Mouse (Mus musculus) hindbrain, embryonic 14.5 days (tissue): Measurements from ENCODE around the gene Golgb1. TPM values are rescaled to one million over a fixed set of nuclear protein-coding genes. Genes with fewer than 3 reads are reported as not detected.

Experiments
- ATAC-seq: fragments of 200-750 bp; cut with Nextera tagmentation; 2 replicates; pipeline ENCODE4 v1.8.0; 2017; ENCODE audit warnings: moderate number of reproducible peaks, mild to moderate bottlenecking, moderate TSS enrichment, moderate library complexity; ENCODE audit not compliant: low FRiP score
- DNase-seq: peaks from one replicate; pipeline ENCODE4 v3.0.0-alpha.2; 2015; ENCODE audit warnings: low spot score
- H3K27ac ChIP-seq: fragments of 300-500 bp; sonication (generic); 2 replicates; pipeline ENCODE4 v1.5.1; 2014; ENCODE audit warnings: mild to moderate bottlenecking, moderate library complexity
- H3K27me3 ChIP-seq: fragments of 300-500 bp; sonication (generic); 2 replicates; pipeline ENCODE4 v1.6.1; 2014; ENCODE audit warnings: mild to moderate bottlenecking, low read length, mixed read lengths; ENCODE audit not compliant: control insufficient read depth, insufficient read depth
- H3K36me3 ChIP-seq: fragments of 300-500 bp; sonication (generic); replicated peaks from 2 replicates; pipeline ENCODE4 v1.6.1; 2014; ENCODE audit not compliant: control insufficient read depth, insufficient read depth
- H3K4me1 ChIP-seq: fragments of 300-500 bp; sonication (generic); replicated peaks from 2 replicates; pipeline ENCODE4 v1.6.1; 2014; ENCODE audit warnings: antibody characterized with exemption, low read length, mixed read lengths; ENCODE audit not compliant: control insufficient read depth, insufficient read depth
- H3K4me2 ChIP-seq: fragments of 300-500 bp; sonication (generic); replicated peaks from 2 replicates; pipeline ENCODE4 v1.6.1; 2014; ENCODE audit warnings: mild to moderate bottlenecking, moderate library complexity
- H3K4me3 ChIP-seq: fragments of 300-500 bp; sonication (generic); replicated peaks from 2 replicates; pipeline ENCODE4 v1.5.1; 2014; ENCODE audit warnings: mild to moderate bottlenecking, low read length
- H3K9ac ChIP-seq: fragments of 300-500 bp; sonication (generic); 2 replicates; pipeline ENCODE4 v1.6.1; 2014
- H3K9me3 ChIP-seq: fragments of 300-500 bp; sonication (generic); 2 replicates; pipeline ENCODE4 v1.6.1; 2016; ENCODE audit warnings: low read length; ENCODE audit not compliant: control insufficient read depth
- WGBS: fragments of 180-500 bp; shearing (Covaris S2); extraction: QIAGEN DNeasy Blood & Tissue Kit; methylation state at CpG from one replicate; pipeline ENCODE4 v1.1.7; 2014; 5-methylcytosine and 5-hydroxymethylcytosine counted together
- polyA plus RNA-seq: library from polyadenylated mRNA; unstranded; fragments of >200 nt; fragmentation: Nextera tagmentation; extraction: Ambion mirVana; gene quantifications from 2 replicates; pipeline ENCODE4 v1.2.1, GENCODE M21; 2014

The Golgb1 gene
- polyA plus RNA-seq, 1 experiment from 2014 or later = 86.1 TPM

DNA sequence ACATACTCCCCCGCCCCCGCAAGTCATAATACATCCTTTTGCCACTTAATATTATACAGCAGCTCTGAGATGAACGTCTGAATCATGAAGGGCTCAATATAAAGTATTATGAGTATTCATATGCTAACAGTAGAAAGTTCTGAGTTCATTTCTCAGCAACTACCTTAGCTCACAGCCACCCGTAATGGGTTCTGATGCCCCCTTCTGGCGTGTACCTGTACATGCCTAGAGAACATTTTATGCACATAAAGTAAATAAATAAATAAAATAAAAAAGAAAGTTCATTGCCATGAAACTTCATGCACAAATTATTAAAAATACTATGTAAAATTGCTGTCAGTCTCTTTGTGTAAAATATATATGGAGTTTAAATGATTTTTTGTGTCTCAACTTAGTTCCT is 2.4 kb downstream of the Golgb1 start:
- H3K4me1 ChIP-seq = peaks cover 13% of the 10 kb centered on the region
- ATAC-seq (no peak), DNase-seq (no peak)
- no peak overlapping the region for H3K27ac ChIP-seq
- H3K9ac ChIP-seq = no peak overlapping the region
- no peaks in the 10 kb centered on the region for H3K27me3 ChIP-seq
- 76% methylated on average over 5 of the region's 5 CpGs for WGBS
- H3K4me3 ChIP-seq = no peak overlapping the region
- H3K9me3 ChIP-seq = no peaks in the 10 kb centered on the region
- peaks cover 9% of the 10 kb centered on the region for H3K36me3 ChIP-seq
- H3K4me2 ChIP-seq = no peak overlapping the region

DNA sequence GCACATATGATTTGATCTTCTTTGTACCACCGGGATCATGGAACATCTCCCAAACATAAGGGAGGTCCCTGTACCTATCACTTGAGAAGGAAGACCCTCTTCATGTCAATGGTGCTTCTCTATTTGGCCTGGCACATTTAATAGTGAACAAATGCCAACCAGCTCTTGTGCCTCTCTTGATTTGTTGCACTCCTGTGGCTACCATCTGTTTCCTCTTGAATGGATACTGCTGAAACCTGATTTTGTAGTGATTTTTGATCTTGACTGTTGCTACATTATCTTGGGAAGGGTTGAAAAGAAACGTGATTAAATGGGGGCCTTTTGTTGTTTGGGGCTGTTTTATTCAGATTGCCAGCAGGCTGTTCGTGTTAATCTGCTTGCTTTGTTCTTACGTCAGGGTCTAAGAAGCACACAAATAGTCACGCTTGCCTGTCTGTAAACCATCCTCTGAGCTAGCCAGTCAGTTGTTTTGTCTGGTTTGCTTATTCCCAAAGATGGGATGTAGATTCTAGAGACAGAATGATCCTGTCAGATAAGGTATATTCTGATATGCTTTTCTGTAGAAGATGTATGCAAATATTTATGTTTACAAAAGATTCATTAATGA is 7.9 kb downstream of the Golgb1 start:
- H3K27me3 ChIP-seq = no peaks in the 10 kb centered on the region
- ATAC-seq (peak; percentile 43; the same call in 1 of the 2 replicates), DNase-seq (no peak)
- 31% methylated on average over 5 of the region's 5 CpGs for WGBS
- no peak overlapping the region for H3K9ac ChIP-seq
- no peaks in the 10 kb centered on the region for H3K4me1 ChIP-seq
- no peaks in the 10 kb centered on the region for H3K9me3 ChIP-seq
- H3K4me2 ChIP-seq = no peak overlapping the region
- H3K27ac ChIP-seq = peak overlapping the region; percentile 8; the same call in 1 of the 2 replicates
- no peak overlapping the region for H3K4me3 ChIP-seq
- H3K36me3 ChIP-seq = peaks cover 14% of the 10 kb centered on the region

DNA sequence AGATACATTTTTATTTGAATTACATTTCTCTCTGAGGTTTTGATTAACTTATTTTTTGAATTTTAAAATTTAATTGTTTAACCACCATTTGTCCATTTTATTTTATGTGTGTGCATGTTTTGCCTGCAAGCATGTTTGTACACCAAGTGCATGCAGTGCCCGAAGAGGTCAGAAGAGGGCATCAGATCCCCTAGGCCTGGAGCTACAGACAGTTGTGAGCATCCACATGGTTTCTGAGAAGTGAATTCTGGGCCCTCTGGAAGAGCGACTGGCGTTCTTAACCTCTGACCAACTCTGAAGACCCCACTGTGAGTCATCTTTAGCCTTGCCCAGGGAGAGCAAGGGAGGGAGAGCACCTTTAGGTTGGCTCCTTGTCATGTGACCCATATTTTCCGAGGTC is 9.9 kb downstream of the Golgb1 start:
- DNase-seq = no peak
- 91% methylated on average over 4 of the region's 4 CpGs for WGBS

DNA sequence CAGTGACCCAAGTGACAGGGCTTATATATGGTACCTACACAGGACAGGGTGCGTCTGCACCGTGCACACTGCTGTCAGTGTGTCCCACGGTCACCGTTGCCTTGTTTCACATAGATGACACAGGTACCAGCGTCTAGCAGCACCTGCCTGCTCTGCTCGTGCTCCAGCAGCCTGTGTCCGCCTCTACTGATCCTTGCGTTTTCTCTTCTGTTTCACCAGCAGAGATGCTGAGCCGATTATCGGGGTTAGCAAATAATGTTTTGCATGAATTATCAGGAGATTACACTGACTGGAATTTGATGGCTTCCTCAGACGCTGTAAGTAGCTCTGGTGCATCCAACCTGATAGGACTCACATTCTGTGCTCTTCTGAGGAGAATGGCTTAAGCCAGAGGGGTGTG is 11.0 kb downstream of the Golgb1 start:
- ATAC-seq (no peak), DNase-seq (no peak)
- Histone ChIP-seq H3K9ac (no peak overlapping the region), H3K27ac (no peak overlapping the region), H3K9me3 (no peaks in the 10 kb centered on the region), H3K36me3 (peaks cover 41% of the 10 kb centered on the region), H3K4me1 (no peaks in the 10 kb centered on the region), H3K4me3 (no peak overlapping the region), H3K27me3 (no peaks in the 10 kb centered on the region), H3K4me2 (no peak overlapping the region)
- WGBS = 96% methylated on average over 11 of the region's 11 CpGs

More for the DNA sequence above, 9.9 kb downstream of the Golgb1 start:
- peaks cover 33% of the 10 kb centered on the region for H3K36me3 ChIP-seq
- no peak overlapping the region for H3K27ac ChIP-seq
- no peak overlapping the region for H3K4me2 ChIP-seq
- ATAC-seq = no peak
- H3K9ac ChIP-seq = no peak overlapping the region
- H3K27me3 ChIP-seq = no peaks in the 10 kb centered on the region
- H3K4me3 ChIP-seq = no peak overlapping the region
- H3K4me1 ChIP-seq = no peaks in the 10 kb centered on the region
- H3K9me3 ChIP-seq = no peaks in the 10 kb centered on the region

DNA sequence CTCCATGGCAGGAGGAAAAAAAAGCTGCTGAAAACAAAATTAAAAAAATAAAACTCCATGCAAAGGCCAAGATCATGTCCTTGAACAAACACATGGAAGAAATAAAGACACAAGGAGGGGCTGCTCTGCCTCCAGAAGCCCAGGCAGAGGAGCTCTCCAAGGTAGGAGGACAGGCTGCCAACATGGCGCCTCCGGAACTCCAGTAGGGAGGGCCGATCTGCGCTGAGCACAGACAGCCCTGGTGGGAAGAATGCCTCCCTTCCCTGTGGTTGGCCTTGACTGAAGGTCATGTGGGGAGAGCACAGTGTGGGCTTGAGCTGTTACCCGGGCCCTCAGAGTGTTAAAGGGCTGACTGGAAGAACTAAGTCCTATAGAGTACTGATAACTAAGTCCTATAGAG is 12.6 kb downstream of the Golgb1 start:
- ATAC-seq (no peak), DNase-seq (no peak)
- Histone ChIP-seq H3K27ac (no peak overlapping the region), H3K27me3 (no peaks in the 10 kb centered on the region), H3K4me2 (no peak overlapping the region), H3K36me3 (peaks cover 57% of the 10 kb centered on the region), H3K9me3 (no peaks in the 10 kb centered on the region), H3K9ac (no peak overlapping the region), H3K4me1 (no peaks in the 10 kb centered on the region), H3K4me3 (no peak overlapping the region)
- 88% methylated on average over 5 of the region's 5 CpGs for WGBS

DNA sequence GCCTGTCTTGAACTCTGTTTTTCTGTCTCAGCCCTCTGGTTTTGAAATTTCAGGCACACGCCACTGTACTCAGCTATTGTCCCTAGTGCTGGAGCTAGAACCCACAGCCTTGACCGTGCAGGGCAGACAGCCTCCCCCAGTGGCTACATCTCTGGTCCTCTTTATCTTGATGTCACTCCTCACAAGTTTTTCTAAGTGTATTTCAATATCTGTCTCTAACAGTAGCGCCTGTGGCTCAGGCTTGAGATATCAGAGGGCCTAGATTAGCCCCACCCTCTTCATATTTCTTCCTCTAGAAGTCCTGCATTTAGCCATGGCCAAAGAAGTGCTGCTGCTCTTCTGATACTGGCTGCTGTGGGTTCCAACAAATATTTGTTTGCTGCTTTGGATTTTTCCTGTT is 15.6 kb downstream of the Golgb1 start:
- ATAC-seq (no peak), DNase-seq (no peak)
- no peaks in the 10 kb centered on the region for H3K4me1 ChIP-seq
- no peak overlapping the region for H3K4me2 ChIP-seq
- 93% methylated on average over 3 of the region's 3 CpGs for WGBS
- no peaks in the 10 kb centered on the region for H3K27me3 ChIP-seq
- H3K9ac ChIP-seq = no peak overlapping the region
- H3K9me3 ChIP-seq = no peaks in the 10 kb centered on the region
- H3K27ac ChIP-seq = no peak overlapping the region
- no peak overlapping the region for H3K4me3 ChIP-seq
- peaks cover 85% of the 10 kb centered on the region for H3K36me3 ChIP-seq

DNA sequence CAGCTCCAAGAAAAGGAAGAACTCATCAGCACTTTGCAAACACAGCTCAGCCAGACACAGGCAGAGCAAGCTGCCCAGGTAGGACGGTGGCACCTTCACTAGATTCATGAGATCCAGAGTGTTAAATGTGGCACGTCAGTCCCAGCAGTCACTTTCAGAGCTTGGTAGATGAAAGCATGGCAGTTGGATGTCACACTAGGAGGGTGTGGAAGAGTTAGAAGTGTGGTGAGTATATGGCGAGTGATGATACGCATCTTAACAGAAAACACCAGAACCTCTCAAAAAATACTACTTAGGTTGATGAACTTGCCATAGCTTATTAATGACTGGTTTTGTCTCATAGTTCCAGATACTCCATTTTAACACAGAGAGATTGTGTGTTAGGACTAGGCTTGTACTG is 16.5 kb downstream of the Golgb1 start:
- Histone ChIP-seq H3K4me3 (no peak overlapping the region), H3K27ac (no peak overlapping the region), H3K27me3 (no peaks in the 10 kb centered on the region), H3K36me3 (peaks cover 93% of the 10 kb centered on the region), H3K9me3 (no peaks in the 10 kb centered on the region), H3K9ac (no peak overlapping the region), H3K4me2 (no peak overlapping the region), H3K4me1 (no peaks in the 10 kb centered on the region)
- DNase-seq = no peak
- 96% methylated on average over 4 of the region's 4 CpGs for WGBS
- no peak for ATAC-seq

DNA sequence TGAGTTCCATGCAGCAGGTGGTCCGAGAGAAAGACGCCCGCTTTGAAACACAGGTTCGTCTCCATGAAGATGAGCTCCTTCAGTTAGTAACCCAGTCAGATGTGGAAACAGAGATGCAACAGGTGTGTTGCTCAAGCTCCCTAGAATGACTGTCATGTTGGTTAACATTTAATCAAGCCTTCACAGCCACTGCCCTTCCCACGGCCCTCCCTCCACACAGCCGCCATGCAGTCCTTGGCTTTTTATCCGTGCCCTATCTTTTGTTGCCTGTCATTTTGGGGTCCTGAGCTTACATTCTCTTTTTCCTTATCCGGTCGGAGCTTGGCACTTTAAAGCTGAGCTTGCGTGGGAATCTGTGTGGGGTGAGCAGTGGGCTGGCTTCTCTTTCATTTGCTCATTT is 18.4 kb downstream of the Golgb1 start:
- Histone ChIP-seq H3K27me3 (no peaks in the 10 kb centered on the region), H3K27ac (no peak overlapping the region), H3K4me1 (no peaks in the 10 kb centered on the region), H3K9ac (no peak overlapping the region), H3K4me2 (no peak overlapping the region), H3K9me3 (no peaks in the 10 kb centered on the region), H3K36me3 (peaks cover 94% of the 10 kb centered on the region), H3K4me3 (no peak overlapping the region)
- ATAC-seq = no peak
- no peak for DNase-seq
- WGBS = 88% methylated on average over 10 of the region's 10 CpGs

DNA sequence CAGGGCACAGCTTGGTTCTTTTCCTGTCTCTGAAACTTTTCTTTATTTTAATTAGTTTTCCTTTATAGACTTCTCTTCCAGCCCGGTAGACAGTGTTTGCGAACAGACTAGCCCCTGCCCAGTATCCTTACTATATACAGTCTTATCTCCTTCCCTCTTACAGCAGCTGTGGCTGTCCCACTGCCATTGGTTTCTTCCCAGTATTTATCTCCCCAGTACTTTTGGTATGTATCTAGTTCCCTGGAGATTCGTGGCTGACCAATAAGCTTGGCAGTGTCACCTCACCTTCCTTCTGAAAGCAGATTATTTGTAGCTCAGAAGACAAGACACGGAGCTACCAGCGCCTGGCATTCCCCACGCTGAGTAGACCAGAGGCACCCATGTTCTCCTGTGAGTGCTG is 21.8 kb downstream of the Golgb1 start:
- no peaks in the 10 kb centered on the region for H3K9me3 ChIP-seq
- H3K27me3 ChIP-seq = no peaks in the 10 kb centered on the region
- no peak overlapping the region for H3K27ac ChIP-seq
- H3K4me1 ChIP-seq = no peaks in the 10 kb centered on the region
- no peak overlapping the region for H3K4me3 ChIP-seq
- WGBS = 98% methylated on average over 6 of the region's 6 CpGs
- no peak for DNase-seq
- no peak for ATAC-seq
- no peak overlapping the region for H3K9ac ChIP-seq
- peaks cover 96% of the 10 kb centered on the region for H3K36me3 ChIP-seq
- H3K4me2 ChIP-seq = no peak overlapping the region

DNA sequence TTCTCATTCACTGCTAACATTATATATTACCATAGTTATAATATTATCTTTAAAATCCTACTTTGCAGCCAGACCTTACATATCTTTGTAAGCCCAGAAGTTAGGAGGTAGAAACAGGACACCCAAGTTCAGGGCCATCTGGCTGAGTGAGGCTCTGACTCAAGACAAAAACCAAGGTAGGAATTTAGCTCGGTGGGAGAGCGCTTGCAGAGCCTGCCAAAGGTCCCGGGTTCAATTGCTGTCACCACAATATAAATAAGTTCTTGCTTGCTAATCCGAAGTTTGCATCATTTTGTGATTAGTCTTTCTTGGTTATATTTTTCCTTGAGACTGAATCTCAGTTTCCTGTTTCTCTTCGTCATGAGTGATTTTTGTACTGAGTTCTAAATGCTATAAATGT is 28.2 kb downstream of the Golgb1 start:
- Histone ChIP-seq H3K9me3 (no peaks in the 10 kb centered on the region), H3K4me2 (no peak overlapping the region), H3K4me1 (no peaks in the 10 kb centered on the region), H3K9ac (no peak overlapping the region), H3K27me3 (no peaks in the 10 kb centered on the region), H3K27ac (no peak overlapping the region), H3K4me3 (no peak overlapping the region), H3K36me3 (peaks cover 90% of the 10 kb centered on the region)
- ATAC-seq (no peak), DNase-seq (no peak)
- 94% methylated on average over 5 of the region's 5 CpGs for WGBS
